9 mouse cellular contexts compared by ENCODE assay signal in genomic region chr7:49351596-49352258, GRCm38 (mm10).
DNase-seq lines count a peak whose midpoint lies in the region; ATAC-seq lines count a peak whose summit lies in the region.
"Had no signal": no experiment of that assay in that cellular context is flagged by ENCODE, and none has a peak within 500 bp of the region (broad histone marks: within the 10 kb centered on the region; RNA-seq: fewer than 3 reads in every experiment).

No protein-coding gene starts in this region.

- no peaks in the 10 kb centered on the region for H3K9me3 ChIP-seq in liver, embryonic 15.5 days (replicated peaks)
- H3K9me3 ChIP-seq in liver, embryonic 12.5 days (replicated peaks): no peaks in the 10 kb centered on the region
- H3K9me3 ChIP-seq in embryonic facial prominence, embryonic 14.5 days (ENCODE audit: control insufficient read depth, low read length): no peaks in the 10 kb centered on the region; the same call in 1 of the 2 replicates
- no peaks in the 10 kb centered on the region for H3K9me3 ChIP-seq in hindbrain, embryonic 13.5 days

- 0 out of 2 replicates have a peak overlapping the region, but pooled peaks have one; percentile 74 for H3K27ac ChIP-seq in liver, embryonic 15.5 days (replicated peaks)
- H3K27ac ChIP-seq in liver, embryonic 12.5 days: no peak overlapping the region
- H3K27ac ChIP-seq in embryonic facial prominence, embryonic 14.5 days (replicated peaks; ENCODE audit: low read depth, low read length): no peak overlapping the region
- no peak overlapping the region for H3K27ac ChIP-seq in hindbrain, embryonic 13.5 days

- H3K4me1 ChIP-seq in liver, embryonic 15.5 days (replicated peaks): peaks cover 27% of the 10 kb centered on the region
- H3K4me1 ChIP-seq in liver, embryonic 12.5 days: 0 out of 2 replicates have a peak, but pooled peaks cover 12% of the 10 kb centered on the region
- H3K4me1 ChIP-seq in embryonic facial prominence, embryonic 14.5 days (ENCODE audit: control insufficient read depth, insufficient read depth, low read length): no peaks in the 10 kb centered on the region; the same call in 1 of the 2 replicates
- H3K4me1 ChIP-seq in hindbrain, embryonic 13.5 days (replicated peaks): peaks cover 61% of the 10 kb centered on the region

- peak; percentile 20; the same call in 1 of the 2 replicates for ATAC-seq in liver, embryonic 15.5 days (ENCODE audit: insufficient read depth)
- no peak for ATAC-seq in liver, embryonic 12.5 days
- ATAC-seq in embryonic facial prominence, embryonic 14.5 days (ENCODE audit: low read depth): peak; percentile 62; the same call in 1 of the 2 replicates
- ATAC-seq in hindbrain, embryonic 13.5 days (ENCODE audit: low FRiP score): peak; percentile 40; the same call in 1 of the 2 replicates

- peaks cover 7% of the 10 kb centered on the region for H3K27me3 ChIP-seq in liver, embryonic 15.5 days
- H3K27me3 ChIP-seq in liver, embryonic 12.5 days (replicated peaks): peaks cover 13% of the 10 kb centered on the region; the same call in 1 of the 2 replicates
- no peaks in the 10 kb centered on the region for H3K27me3 ChIP-seq in embryonic facial prominence, embryonic 14.5 days (replicated peaks; ENCODE audit: control insufficient read depth, insufficient read depth, low read length)
- H3K27me3 ChIP-seq in hindbrain, embryonic 13.5 days: no peaks in the 10 kb centered on the region

- no peak overlapping the region for H3K9ac ChIP-seq in liver, embryonic 15.5 days
- H3K9ac ChIP-seq in liver, embryonic 12.5 days: no peak overlapping the region
- H3K9ac ChIP-seq in embryonic facial prominence, embryonic 14.5 days (ENCODE audit: low read depth, low read length): no peak overlapping the region
- H3K9ac ChIP-seq in hindbrain, embryonic 13.5 days: no peak overlapping the region

- WGBS in liver, embryonic 15.5 days (ENCODE audit: insufficient replicate concordance): 60% methylated on average over 11 of the region's 11 CpGs
- 61% methylated on average over 11 of the region's 11 CpGs for WGBS in liver, embryonic 12.5 days (ENCODE audit: insufficient replicate concordance)
- WGBS in embryonic facial prominence, embryonic 14.5 days: 35% methylated on average over 11 of the region's 11 CpGs
- WGBS in hindbrain, embryonic 13.5 days: 31% methylated on average over 11 of the region's 11 CpGs

- H3K4me3 ChIP-seq in liver, embryonic 15.5 days (replicated peaks): no peak overlapping the region
- no peak overlapping the region for H3K4me3 ChIP-seq in liver, embryonic 12.5 days
- no peak overlapping the region for H3K4me3 ChIP-seq in embryonic facial prominence, embryonic 14.5 days (ENCODE audit: low read depth, low read length)
- no peak overlapping the region for H3K4me3 ChIP-seq in hindbrain, embryonic 13.5 days

- no peaks in the 10 kb centered on the region for H3K36me3 ChIP-seq in liver, embryonic 15.5 days (replicated peaks)
- no peaks in the 10 kb centered on the region for H3K36me3 ChIP-seq in liver, embryonic 12.5 days
- no peaks in the 10 kb centered on the region for H3K36me3 ChIP-seq in embryonic facial prominence, embryonic 14.5 days (ENCODE audit: control insufficient read depth, insufficient read depth, low read length)
- H3K36me3 ChIP-seq in hindbrain, embryonic 13.5 days: no peaks in the 10 kb centered on the region

- no peak for DNase-seq in embryonic facial prominence, embryonic 14.5 days (ENCODE audit: low spot score)
- peak; percentile 46 for DNase-seq in lung, postnatal 25 days (ENCODE audit: low spot score)
- no peak for DNase-seq in layer of hippocampus, adult 11-12 months (ENCODE audit: low spot score)
- DNase-seq in left cerebral cortex, adult 18-20 months (ENCODE audit: low spot score in 2 of 2): no peak
- DNase-seq: cerebellum, postnatal 36 days; heart, postnatal 4 days had no signal

- H3K4me2 ChIP-seq in liver, embryonic 15.5 days: no peak overlapping the region
- H3K4me2 ChIP-seq in liver, embryonic 12.5 days: no peak overlapping the region
- no peak overlapping the region for H3K4me2 ChIP-seq in embryonic facial prominence, embryonic 14.5 days (ENCODE audit: low read depth, low read length)
- H3K4me2 ChIP-seq in hindbrain, embryonic 13.5 days: no peak overlapping the region
